Mouse (Mus musculus) natural killer cell, adult 2 months (primary cell): ENCODE measurements around the gene Neu4.
"Not testable (repeated sequence)": the region's sequence is repeated elsewhere in the genome, so short reads cannot be mapped to it uniquely, and the experiment has no call there.

Experiments
- DNase-seq, 2 experiments: peaks; one replicate each; pipeline ENCODE4 v3.0.0; 2022; ENCODE audit warnings: low spot score in 2 of 2

Neu4 gene

DNA sequence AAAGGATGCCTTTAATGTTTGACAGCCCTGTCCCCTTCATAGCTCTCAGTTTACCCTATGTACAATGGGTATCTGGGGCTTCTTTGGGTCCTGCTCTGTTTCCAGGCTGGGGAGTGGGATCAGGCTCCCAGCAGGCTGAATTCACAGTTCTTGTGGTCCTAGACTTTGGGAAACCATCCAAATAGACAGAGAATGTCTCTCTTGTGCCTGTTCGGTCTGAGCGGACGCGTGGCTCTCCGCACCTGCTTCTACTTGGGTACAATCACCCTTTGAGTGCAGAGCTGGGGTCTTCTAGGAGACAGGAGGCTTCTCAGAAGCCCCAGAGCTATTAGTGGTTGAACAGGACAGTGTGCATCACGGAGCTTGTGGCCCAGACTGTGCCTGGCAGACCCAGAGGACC lies at the start of gene Neu4:
Gene Neu4 (plus strand): TSS at position 301 of the 400 bp plus-strand sequence.
- DNase-seq, result no peak

DNA sequence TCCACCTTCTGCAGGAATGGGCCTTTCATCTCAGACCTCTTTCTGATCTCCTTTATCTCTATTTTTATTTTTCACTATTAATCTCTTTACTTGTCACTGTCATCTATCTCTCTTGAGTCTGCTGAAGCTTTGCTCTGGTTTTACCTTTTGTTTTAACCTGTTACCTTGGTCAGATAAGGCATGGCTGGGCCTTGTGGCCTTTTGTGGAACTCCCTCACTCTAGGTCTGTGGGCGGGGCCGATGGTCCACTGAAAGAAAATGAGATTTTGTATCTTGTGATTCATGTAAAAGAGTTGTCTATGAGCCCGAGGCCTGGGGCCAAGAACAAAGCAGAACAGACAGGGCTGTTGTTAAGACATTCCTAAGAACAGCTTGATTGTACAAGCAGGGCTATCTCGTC lies 49.5 kb upstream of the Neu4 start:
- DNase-seq, result not testable (repeated sequence)

DNA sequence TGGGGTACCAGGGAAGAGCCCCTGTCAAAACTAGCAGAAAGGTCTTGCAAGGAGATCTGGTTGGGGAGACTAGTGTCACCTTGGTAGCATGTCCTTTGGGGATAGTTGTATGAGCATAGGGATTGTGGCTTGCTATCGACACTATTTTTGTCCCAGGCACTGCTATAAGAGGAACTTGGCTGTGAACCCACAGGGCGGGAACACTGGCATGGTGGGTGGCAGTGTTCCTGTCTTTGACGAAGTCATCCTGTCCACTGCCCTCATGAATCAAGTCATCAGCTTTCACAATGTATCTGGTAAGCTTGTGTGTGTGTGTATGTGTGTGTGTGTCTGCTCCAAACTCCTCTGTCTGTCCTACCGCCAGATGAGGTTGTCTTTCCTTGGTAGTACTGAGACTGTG lies 44.5 kb upstream of the Neu4 start:
- not testable (repeated sequence) for DNase-seq

DNA sequence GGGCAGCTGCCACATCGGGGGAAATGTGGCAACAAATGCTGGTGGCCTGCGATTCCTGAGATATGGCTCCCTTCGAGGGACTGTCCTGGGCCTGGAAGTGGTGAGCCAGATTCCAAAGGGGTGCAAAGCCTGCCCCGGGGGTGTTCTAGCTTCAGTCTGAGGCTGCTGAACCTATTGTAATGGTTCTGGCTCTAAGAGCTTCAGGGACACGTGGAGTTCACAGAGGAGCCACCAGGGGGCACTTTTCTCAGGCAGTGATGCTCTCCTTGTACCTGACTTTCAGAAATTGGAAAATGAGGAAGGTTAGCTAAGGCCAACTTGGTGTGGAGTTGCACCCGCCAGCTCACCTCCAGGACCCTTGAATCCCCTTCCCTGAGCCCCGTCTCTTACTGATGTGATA lies 42.0 kb upstream of the Neu4 start:
- DNase-seq, result not testable (repeated sequence)

DNA sequence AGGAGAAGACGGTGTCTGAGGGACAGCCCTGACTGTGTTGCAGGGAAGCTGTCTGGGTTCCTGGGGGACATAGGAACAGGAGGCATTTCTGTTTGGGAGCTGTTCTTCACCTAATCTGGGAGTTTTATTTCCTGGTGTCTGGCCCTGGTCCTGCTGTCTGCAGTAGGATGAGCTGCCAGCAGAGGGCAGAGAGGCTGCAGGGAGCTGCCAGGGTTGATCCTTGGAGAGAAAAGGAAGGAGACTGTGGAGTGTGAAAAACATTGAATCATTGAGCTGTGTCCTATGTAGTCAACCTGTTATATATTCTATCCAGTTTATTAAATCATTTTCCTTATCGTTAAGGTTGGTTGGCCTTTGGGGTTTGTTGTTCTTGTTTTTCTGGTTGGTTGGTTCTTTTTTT lies 39.3 kb upstream of the Neu4 start:
- DNase-seq, result not testable (repeated sequence)

DNA sequence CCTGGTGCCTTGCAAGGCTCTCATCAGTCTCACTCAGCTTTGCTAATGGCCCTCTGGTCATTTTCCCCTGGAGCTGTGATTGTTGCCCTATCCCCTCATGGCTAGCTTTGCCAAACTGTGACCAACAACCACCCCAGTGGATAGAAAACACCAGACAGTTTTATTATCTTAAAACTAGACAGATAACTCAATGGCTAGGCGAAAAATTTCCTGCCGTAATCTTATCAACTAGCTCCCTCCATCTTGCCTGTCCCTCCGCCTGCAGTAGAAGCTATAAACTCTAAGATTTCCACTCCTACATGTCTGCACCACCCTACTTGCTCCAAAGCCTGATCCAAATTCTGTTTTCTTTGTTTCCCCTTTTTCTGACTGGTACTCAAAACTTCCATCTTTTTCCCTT lies 34.1 kb upstream of the Neu4 start:
- DNase-seq, result no peak

DNA sequence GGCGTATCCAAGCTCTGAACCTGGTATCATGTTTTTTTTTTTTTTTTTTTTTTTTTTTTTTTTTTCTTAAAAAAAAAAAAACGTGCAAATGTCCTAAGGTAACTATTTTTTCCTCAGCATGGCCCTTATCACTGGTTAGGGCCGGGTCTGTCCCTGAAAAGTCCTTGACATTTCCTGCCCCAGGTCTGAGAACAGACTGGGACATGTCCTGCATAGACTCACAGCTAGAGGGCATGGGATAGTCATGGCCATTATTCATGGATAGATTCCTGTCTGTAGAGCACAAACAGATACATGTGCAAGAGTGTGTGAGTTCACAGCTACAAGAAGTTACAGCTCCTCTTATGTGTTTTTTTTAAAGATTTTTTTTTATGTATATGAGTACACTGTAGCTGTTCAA lies 31.5 kb upstream of the Neu4 start:
- no peak for DNase-seq

DNA sequence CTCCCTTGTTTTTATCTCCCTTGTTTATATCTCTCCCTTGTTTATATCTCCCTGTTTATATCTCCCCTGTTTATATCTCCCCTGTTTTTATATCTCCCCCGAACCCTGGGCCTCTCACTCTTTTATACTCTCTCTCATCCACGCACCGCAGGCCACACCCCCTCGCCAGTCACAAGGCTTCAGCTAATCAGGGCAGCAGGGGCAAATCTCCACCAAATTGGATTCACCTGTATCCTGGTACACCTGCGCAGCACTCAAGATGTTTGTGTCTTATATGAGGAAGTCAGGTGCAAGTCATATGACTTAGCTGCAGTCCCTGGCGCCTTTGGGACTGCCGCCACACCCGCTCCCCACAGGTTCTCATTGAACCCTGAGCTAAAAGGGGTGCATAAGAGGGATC lies 30.0 kb upstream of the Neu4 start, which contains the start of gene Gal3st2c:
Gene Gal3st2c (plus strand): TSS at position 301 of the 400 bp plus-strand sequence.
- not testable (repeated sequence) for DNase-seq

DNA sequence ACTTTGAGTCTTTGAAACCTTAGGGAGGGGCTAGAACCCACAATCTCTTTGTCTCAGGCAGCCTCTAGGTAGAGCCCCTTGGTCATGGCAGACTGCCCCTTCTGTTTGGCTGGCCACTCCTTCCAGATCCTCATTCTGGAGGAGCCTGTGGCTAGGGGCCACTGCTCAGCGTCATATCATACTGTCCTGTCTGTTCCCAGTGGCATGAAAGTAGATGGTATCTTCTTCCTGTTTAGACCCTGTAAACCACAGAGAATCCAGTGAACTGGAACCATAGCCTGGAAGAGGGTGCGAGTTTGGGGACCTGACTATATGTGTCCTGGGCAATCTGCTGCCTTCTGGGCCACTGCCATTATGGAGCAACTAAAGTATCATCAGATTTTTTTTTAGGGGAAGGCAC lies 29.2 kb upstream of the Neu4 start:
- DNase-seq, result not testable (repeated sequence)

DNA sequence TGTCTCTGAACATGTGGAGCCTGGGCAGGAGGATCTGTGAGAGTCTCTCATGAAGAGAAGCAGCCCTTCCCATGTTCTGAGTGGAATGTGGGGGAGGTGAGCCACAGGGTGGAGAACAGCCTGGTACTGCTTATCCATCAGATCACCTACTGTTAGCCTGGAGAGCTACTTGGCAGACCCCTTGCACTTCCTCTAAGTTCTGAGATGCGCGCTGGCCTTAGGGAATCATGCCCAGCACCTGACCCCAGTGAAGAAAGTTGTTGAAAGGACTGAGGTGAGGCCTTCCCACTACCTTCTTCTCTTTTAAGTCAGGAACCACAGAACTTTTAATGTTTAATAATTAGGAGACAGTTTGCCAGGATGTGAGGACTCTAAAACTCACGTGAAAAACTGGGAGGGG lies 28.8 kb upstream of the Neu4 start:
- DNase-seq, result not testable (repeated sequence)

DNA sequence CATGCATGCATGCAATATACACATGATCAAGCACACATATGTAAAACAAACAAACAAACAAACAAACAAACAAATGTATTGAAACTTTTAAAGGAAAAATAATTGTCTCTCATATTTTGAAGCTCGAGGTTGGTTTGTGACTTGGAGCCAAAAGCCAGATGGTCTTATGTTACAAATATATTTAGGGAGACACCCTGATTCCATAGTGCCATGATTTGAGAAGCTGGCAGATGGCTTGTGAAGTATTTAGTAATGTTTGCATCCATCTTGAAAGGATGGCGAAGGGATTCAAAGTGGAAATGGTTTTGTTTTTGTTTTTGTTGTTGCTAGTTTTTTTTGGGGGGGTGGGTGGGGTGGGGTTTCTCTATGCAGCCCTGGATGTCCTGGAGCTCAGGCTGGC lies 19.2 kb upstream of the Neu4 start:
- DNase-seq, result no peak

DNA sequence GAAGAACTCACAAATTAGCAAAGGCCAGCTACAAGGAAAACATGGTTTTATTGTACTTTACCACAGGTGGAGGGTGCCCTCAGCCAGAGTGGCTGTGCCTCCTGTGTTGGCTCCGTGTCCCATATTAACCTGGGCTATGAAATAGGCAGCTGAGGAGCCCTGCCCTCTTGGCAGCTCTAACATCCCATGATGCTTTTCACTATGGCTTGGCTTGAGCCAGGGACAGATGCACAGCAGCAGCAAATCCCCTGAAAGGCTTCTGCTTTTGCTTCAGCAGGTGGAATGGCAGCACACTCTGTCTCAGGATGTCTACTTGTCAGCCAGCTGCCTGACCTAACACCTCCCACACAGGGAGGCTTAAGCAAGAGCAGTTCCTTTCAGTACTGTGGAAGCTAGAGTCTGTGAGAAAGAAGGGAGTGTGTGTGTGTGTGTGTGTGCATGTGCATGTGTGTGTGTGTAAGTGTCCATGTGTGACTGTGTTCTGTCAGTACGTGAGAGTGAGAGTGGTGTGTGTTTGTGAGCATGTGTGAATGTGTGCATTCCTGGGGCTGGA lies 14.2 kb upstream of the Neu4 start:
- DNase-seq, result not testable (repeated sequence)

DNA sequence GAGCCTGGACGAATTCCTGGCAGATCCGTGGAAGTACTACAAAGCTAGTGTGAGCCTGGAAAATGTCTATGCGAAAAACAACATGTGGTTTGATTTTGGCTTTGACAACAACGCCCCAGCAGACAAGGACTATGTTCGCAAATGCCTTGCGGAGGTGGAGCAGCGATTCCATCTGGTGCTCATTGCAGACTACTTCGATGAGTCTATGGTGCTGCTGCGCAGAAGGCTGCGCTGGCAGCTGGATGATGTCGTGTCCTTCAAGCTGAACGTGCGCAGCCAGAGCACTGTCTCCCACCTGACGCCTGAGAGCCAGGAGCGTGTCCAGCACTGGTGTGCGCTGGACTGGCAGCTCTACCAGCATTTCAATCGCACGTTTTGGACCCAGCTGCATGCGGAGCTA lies 11.4 kb upstream of the Neu4 start:
- not testable (repeated sequence) for DNase-seq

DNA sequence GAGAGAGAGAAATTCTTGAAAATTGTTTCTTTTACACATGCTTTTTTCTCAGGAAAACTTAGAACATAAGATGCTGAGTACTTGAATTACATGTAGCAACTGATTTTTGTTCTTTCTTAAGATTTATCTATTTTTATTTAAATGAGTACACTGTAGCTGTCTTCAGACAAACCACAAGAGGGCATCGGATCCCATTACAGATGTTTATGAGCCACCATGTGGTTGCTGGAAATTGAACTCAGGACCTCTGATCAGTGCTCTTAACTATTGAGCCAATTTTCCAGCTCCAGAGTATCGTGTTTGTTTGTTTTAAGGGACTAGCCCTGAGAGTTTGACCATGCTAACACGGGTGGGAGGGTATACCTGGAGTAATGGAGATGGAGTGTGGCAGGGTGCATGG lies 8.6 kb upstream of the Neu4 start:
- DNase-seq, result no peak

DNA sequence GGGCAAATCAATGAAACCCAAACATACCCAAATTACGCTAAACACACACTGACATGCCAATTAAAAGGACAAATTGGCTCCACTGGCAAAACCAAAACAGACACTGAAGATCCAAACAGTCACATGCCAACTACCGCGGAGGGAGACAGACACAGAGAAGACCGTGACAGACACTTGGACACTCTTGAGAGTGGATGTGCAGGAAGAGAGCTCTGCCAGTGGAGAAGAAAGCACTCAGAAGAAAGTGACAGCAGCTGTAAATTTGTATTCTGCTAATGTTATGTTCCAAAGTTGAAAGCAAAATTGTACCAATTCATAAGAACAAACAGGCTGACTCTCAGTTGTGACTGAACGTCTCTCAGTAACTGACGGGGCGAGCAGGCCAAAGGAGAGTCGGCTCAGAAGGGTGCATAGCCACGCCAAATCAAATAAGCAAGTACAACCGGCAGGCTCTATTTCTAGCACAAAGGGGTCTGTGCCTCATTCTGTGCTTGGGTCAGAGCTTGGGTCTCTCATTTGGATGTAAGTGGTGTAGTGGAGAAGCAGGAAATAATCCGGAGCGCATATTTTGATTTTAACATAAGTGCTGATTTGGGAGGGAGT lies 7.4 kb downstream of the Neu4 start:
- no peak for DNase-seq

DNA sequence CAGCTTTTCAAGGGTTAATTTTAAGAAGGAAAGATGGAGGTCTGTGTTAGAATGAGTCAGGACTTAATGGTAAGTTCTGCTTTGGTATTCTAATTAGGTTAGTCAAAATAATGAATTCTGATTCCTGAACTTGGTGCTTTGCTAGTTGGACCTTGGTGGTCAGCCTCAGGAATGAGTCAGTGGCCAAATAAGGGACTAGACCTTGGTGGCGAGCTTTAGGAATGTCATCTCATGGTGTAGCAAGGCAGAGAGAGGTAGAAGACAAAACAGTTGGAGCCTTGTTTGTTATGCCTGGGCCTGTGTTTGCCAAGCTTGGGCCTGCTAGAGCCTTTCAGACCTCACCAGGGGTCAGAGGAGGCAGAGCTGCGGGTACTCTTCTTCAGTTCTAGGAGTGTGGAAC lies 8.5 kb downstream of the Neu4 start:
- DNase-seq, result no peak

DNA sequence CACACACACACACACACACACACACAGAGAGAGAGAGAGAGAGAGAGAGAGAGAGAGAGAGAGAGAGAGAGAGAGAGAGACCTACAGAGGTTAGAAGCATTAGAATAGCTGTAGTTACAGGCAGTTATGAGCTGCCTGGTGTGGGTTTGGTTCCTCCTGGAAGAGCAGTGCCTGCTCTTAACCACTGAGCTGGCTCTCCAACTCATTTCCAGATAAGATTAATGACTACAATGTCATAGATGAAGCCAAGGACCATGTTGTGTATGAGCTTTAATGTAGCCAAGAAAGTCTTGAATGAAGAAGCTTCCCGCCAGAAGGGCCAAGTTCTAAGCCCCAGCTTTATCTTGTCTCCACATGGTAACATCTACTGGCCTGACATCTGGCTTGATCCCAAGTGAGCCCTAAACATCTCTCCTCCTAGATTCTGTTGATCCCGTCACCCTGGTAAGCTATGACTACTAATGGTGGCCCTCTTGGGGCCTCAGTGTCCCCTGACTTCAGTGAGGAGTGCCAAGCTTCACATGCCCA lies 12.9 kb downstream of the Neu4 start:
- no peak for DNase-seq

DNA sequence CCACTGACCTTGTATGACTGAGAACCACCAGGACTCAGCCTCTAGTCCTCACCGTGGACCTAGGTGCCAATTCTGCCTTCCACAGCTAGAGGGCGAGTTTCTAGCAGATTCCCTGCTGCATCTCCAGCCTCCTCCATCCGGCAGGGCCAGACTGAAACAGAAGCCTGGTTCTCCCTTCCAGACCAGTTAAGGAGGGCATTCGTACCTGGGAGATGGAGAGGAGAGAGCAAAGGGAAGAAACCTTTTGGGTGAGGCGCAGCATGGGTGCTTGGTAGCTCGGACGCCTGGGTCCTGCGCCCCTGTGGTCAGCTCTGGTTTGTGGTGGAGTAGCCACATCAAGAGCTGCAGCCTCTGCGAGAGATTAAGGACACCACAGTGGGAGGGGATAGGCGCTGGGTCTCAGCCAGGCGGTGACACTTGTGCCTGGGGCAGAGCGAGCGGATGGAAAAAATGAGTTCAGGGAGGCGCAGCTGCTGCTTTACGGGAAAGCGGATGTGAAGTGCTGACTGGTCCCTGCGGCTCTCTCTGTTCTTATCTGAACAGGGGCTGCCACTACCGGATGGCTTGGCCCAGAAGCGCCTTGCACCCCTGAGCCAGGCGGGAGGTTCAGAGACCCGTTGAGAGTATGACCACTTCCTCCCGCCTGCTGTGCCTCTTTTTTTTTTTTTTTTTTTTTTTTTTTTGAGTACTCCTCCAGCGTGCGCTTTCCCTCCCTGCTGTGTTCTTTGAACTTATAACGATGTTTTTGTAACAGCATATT lies 14.9 kb downstream of the Neu4 start:
- DNase-seq, result peak; percentile 82 to 91

DNA sequence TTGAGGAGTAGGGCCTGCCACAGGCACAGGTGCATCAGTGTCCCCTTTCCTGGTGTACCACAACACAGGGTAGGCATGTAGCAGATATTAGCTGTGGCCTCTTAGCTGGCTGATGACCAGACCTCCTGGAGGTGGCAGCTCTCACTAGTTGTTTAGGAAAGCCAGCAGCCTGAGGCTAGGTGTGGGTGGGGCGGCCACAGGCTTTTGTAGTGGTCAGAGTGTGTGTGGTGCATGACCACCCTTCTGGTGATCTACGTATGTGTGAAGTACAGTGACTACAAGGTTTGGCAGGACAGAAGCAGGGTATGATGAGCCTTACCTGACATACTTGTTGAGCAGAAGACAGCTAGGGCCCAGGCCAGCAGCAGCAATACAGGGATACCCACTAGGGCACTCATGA lies 20.1 kb downstream of the Neu4 start:
- DNase-seq, result peak; percentile 61 to 80

DNA sequence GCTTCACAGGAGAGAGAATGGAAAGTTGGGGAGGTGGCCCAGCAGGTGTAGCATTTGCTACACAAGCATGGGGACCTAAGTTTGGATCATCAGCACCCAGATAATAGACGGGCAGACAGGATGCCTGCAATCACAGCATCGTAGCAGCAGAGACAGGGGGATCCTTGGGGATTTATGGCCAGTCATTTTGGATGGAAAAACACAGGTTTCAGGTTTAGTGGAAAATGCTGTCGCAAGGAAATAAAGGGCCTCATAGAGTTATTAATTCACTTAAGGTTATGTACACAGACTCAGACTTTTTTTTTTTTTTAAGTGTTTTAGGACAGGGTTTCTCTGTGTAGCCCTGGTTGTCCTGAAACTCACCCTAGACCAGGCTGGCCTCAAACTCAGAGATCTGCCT lies 25.3 kb downstream of the Neu4 start:
- no peak for DNase-seq

DNA sequence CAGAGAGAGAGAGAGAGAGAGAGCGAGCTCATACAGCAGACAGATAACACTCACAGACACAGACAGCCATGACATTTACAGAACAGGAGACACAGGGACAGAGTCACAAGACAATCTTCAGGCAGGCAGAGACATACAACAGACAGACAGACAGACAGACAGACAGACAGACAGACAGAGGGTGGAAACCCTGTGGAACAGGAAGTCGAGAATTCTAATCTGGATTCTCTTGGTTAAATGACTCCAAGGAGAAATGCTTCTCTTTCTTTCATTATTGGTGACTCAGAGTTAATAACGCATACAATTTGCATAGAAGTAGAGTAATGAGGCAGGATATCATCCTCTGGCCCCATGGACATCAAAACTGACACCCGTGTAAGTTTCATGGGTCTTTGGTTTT lies 26.3 kb downstream of the Neu4 start:
- DNase-seq, result no peak

DNA sequence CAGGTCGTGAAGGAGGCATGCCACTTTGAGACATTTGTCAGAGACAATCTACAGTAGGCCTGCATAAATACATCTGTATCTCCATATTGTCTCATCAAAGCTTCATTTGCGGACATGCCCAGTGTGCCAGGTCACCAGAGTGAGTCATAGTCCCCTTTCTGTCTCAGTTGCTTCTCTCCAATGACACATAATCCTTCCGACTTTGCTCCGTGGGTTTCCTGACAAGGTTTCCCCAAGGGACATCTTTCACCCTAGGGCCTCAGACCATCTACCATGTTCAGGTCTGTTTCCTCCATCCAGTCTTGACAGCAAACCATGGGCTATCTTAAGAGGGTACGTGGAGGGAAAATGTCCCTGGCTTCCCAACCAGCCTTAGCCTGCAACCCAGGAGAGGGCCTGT lies 30.9 kb downstream of the Neu4 start:
- no peak for DNase-seq

DNA sequence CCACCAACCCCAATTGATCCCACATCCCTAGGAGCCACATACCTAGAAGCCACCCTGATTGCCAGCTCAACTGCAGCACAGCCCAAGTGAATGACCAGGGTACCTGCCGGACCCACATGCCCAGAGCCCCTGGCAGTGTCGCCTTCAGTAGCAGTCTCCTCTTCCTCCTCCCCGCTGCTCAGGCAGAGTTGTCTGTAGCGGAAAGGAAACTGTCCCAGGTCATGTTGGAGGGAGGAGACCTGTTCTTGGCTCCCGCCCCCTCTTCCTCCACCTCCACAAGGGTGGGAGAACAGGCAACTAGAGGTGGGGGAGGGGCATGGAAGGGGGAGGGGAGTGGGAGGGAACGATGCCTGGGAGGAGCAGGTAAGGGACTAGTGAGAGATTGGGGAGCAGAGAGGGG lies 32.1 kb downstream of the Neu4 start, which contains the start of gene Pdcd1:
Gene Pdcd1 (minus strand): TSS at position 181 of the 400 bp plus-strand sequence.
- DNase-seq, result no peak
